Mouse (Mus musculus) hindbrain, embryonic 16.5 days (tissue): ENCODE measurements around the gene Dgat2. TPM values are rescaled to one million over a fixed set of nuclear protein-coding genes. Genes with fewer than 3 reads are reported as not detected.
A peak's percentile ranks its signal among the peaks of the same experiment; 100 is the strongest.

ENCODE experiments used
- ATAC-seq: fragments of 200-750 bp; cut with Nextera tagmentation; 2 replicates; pipeline ENCODE4 v1.8.0; 2017; ENCODE audit warnings: moderate TSS enrichment, moderate library complexity
- H3K27ac ChIP-seq: fragments of 300-500 bp; sonication (generic); 2 replicates; pipeline ENCODE4 v1.5.1; 2014; ENCODE audit warnings: low read depth, mild to moderate bottlenecking, control low read depth, low read length, moderate library complexity
- H3K27me3 ChIP-seq: fragments of 300-500 bp; sonication (generic); replicated peaks from 2 replicates; pipeline ENCODE4 v1.6.1; 2014; ENCODE audit warnings: low read length; ENCODE audit not compliant: control insufficient read depth, insufficient read depth
- H3K36me3 ChIP-seq: fragments of 300-500 bp; sonication (generic); 2 replicates; pipeline ENCODE4 v1.6.1; 2014; ENCODE audit warnings: mild to moderate bottlenecking, low read length, moderate library complexity, mixed read lengths; ENCODE audit not compliant: control insufficient read depth, insufficient read depth
- H3K4me1 ChIP-seq: fragments of 300-500 bp; sonication (generic); 2 replicates; pipeline ENCODE4 v1.6.1; 2014; ENCODE audit warnings: low read depth, low read length; ENCODE audit not compliant: control insufficient read depth, insufficient read depth
- H3K4me2 ChIP-seq: fragments of 300-500 bp; sonication (generic); 2 replicates; pipeline ENCODE4 v1.6.1; 2014; ENCODE audit warnings: mild to moderate bottlenecking, low read length, control low read depth, moderate library complexity
- H3K4me3 ChIP-seq: fragments of 300-500 bp; sonication (generic); 2 replicates; pipeline ENCODE4 v1.5.1; 2014; ENCODE audit warnings: mild to moderate bottlenecking, low read length, control low read depth, moderate library complexity
- H3K9ac ChIP-seq: fragments of 300-500 bp; sonication (generic); 2 replicates; pipeline ENCODE4 v1.6.1; 2014; ENCODE audit warnings: low read depth, mild to moderate bottlenecking, control low read depth, low read length, moderate library complexity
- H3K9me3 ChIP-seq: fragments of 300-500 bp; sonication (generic); 2 replicates; pipeline ENCODE4 v1.6.1; 2014; ENCODE audit warnings: mild to moderate bottlenecking, low read length, moderate library complexity; ENCODE audit not compliant: control insufficient read depth
- WGBS: fragments of 180-500 bp; shearing (Covaris S2); extraction: QIAGEN DNeasy Blood & Tissue Kit; methylation state at CpG from one replicate; pipeline ENCODE4 v1.1.7; 2014; 5-methylcytosine and 5-hydroxymethylcytosine counted together
- polyA plus RNA-seq: library from polyadenylated mRNA; unstranded; fragments of >200 nt; fragmentation: Nextera tagmentation; extraction: Ambion mirVana; gene quantifications from 2 replicates; pipeline ENCODE4 v1.2.1, GENCODE M21; 2015

Gene Dgat2
- polyA plus RNA-seq, 1 experiment from 2014 or later: 24.9 TPM

DNA sequence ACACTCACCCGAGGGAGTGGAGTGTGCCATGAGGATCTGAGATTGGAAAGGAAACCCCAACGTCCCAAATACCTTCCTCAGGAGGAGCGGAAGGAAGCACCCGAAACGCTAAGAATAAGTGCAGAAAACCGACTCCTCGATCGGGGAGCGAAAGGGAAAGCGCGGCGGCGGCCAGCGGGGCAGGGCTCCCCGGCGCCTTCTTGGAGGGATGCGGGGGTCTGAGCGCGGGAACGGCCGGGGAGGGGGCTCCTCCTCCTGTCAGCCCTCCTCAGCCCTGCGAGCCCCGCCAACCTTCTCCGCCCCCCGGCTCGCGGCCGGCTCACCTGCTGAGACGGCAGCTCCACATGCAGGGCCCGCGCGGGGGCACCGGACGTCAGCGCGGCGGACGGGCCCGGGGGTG, 42.0 kb downstream of the Dgat2 start:
- no peak; the same call in 1 of the 2 replicates for ATAC-seq
- Histone ChIP-seq H3K4me3 (peak overlapping the region; percentile 95), H3K4me2 (peak overlapping the region; percentile 67), H3K9ac (peak overlapping the region; percentile 88), H3K27ac (peak overlapping the region; percentile 88), H3K4me1 (peaks cover 17% of the 10 kb centered on the region), H3K36me3 (no peaks in the 10 kb centered on the region), H3K27me3 (no peaks in the 10 kb centered on the region), H3K9me3 (no peaks in the 10 kb centered on the region)
- WGBS: 1% methylated on average over 27 of the region's 39 CpGs

DNA sequence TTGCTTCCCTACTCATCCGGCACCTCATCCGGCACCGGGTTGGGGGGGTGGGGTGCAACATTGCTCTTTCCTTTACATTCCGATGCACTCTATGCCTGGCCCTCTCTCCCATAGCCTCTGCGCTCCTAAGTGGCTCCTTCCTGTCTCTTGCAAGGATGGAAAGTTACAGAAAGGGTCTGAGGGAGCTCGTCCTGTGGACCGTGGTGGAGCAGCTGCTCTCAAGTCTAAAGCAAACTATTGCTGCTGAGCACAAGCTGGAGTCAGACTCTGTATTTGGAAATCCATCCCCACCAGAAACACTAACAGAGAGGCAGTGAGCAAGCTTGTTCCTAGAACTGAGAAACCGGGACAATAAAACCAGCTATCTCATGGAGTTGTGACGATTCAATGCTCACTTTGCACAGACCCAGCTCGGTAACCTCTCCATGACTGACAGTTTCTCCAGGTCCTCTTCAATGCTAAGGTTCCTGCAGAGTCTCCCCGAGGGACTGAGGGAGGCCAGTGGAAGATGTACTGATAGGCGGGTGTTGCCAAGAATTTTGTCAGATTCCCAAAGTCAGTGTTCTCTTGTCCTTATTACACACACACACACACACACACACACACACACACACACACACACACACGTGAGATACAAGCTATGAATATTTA, 42.6 kb downstream of the Dgat2 start:
- H3K9ac ChIP-seq: peak overlapping the region; percentile 88
- no peaks in the 10 kb centered on the region for H3K27me3 ChIP-seq
- no peaks in the 10 kb centered on the region for H3K36me3 ChIP-seq
- H3K4me3 ChIP-seq: peak overlapping the region; percentile 95
- peak overlapping the region; percentile 67 for H3K4me2 ChIP-seq
- under 1% methylated on average over 13 of the region's 13 CpGs for WGBS
- ATAC-seq: no peak
- no peaks in the 10 kb centered on the region for H3K9me3 ChIP-seq
- H3K4me1 ChIP-seq: peaks cover 17% of the 10 kb centered on the region
- no peak overlapping the region; the same call in 1 of the 2 replicates for H3K27ac ChIP-seq

DNA sequence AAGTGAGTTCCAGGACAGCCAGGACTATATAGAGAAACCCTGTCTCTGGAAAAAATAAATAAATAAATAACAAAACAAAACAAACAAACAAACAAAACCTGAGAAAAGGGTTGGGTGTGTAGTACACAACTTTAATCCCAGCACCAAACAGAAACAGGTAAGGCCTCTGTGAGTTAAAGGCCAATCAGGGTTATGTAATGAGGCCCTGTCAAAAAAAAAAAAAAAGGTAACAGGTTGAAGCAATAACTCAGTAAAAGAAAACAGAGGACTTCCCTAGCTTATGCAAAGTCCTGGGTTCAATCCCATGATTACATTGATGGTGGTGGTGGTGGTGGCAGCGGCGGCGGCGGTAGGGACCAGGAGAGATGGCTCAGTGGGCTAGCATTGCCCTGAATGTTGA, 45.0 kb downstream of the Dgat2 start:
- Histone ChIP-seq H3K27me3 (no peaks in the 10 kb centered on the region), H3K9ac (no peak overlapping the region), H3K4me3 (no peak overlapping the region), H3K27ac (no peak overlapping the region), H3K4me1 (peaks cover 17% of the 10 kb centered on the region), H3K36me3 (no peaks in the 10 kb centered on the region), H3K4me2 (no peak overlapping the region), H3K9me3 (no peaks in the 10 kb centered on the region)
- 99% methylated on average over 4 of the region's 4 CpGs for WGBS
- ATAC-seq: no peak

DNA sequence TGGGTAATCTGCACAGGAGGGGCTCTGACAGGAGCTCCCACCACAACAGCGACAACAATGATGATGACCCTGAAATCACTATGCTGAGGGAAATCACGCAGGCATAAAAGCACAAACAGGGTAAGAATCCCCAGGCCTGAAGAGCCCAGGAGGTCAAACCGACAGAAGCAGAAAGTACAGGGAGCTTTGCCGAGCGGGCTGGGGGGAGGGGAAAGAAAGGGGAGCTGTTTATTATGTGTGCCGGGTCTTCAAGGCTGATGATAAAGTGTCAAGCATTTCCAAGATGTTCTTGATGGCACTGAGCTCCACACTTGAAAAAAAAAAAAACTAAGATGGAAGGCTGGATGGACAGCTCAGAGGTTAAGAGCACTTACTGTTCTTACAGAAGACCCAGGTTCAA, 45.7 kb downstream of the Dgat2 start:
- Histone ChIP-seq H3K36me3 (no peaks in the 10 kb centered on the region), H3K4me3 (no peak overlapping the region), H3K9ac (no peak overlapping the region), H3K27ac (no peak overlapping the region), H3K9me3 (no peaks in the 10 kb centered on the region), H3K4me2 (no peak overlapping the region), H3K27me3 (no peaks in the 10 kb centered on the region), H3K4me1 (peaks cover 10% of the 10 kb centered on the region)
- ATAC-seq: no peak
- 51% methylated on average over 6 of the region's 6 CpGs for WGBS

DNA sequence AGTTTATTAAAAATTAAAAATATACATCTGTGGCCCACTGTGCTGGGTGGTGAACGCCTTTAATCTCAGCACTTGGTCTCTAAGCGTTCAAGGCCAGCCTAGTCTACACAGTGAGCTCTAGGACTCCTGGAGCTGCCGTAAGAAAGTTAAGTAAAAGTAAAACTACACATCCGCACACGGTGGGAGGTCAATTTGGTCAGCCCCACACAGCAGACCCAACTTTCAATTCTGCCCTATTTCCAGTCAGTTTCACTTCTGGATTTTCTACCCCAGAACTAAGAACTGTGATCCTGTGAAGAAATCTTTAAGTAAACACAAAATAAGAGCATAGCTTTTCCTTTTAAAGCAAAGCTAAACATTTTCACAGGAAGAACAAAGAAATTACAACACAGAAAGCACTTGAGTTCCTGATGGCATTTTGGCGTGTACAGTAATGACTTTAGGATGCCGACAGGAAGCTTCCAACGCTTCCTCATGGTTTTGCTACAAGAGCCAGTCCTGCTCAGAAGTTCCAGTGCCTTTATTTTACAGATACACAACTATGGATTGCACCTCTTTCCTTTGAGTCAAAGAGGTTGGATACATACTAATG, 48.6 kb downstream of the Dgat2 start:
- Histone ChIP-seq H3K9me3 (no peaks in the 10 kb centered on the region), H3K36me3 (no peaks in the 10 kb centered on the region), H3K9ac (no peak overlapping the region), H3K4me1 (no peaks in the 10 kb centered on the region; the same call in 1 of the 2 replicates), H3K4me2 (no peak overlapping the region), H3K4me3 (no peak overlapping the region), H3K27me3 (no peaks in the 10 kb centered on the region), H3K27ac (no peak overlapping the region)
- 91% methylated on average over 8 of the region's 8 CpGs for WGBS
- no peak for ATAC-seq

DNA sequence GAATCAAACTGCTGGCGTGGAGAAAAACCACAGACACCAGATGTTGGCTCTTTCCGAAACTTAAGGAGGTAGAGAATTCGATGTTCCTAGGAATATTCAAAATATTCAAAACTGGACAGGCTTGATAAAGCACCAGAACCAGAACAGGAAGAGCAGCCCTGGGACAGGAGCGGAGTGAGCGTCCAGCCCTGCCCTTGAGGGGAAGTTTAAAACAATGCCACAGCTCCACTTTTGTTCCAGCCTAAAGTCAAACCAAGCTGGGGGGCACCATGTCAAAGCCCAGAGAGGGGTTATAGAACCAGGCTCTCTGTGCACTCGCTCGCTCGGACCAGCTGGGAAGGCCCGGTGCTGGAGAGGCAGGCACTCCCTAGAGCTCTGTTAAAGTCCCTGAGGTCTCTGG, 49.9 kb downstream of the Dgat2 start:
- no peak overlapping the region for H3K4me2 ChIP-seq
- WGBS: 90% methylated on average over 9 of the region's 9 CpGs
- H3K4me1 ChIP-seq: no peaks in the 10 kb centered on the region
- no peak for ATAC-seq
- H3K4me3 ChIP-seq: no peak overlapping the region
- no peak overlapping the region for H3K9ac ChIP-seq
- no peaks in the 10 kb centered on the region for H3K9me3 ChIP-seq
- no peaks in the 10 kb centered on the region for H3K36me3 ChIP-seq
- no peak overlapping the region for H3K27ac ChIP-seq
- no peaks in the 10 kb centered on the region for H3K27me3 ChIP-seq

DNA sequence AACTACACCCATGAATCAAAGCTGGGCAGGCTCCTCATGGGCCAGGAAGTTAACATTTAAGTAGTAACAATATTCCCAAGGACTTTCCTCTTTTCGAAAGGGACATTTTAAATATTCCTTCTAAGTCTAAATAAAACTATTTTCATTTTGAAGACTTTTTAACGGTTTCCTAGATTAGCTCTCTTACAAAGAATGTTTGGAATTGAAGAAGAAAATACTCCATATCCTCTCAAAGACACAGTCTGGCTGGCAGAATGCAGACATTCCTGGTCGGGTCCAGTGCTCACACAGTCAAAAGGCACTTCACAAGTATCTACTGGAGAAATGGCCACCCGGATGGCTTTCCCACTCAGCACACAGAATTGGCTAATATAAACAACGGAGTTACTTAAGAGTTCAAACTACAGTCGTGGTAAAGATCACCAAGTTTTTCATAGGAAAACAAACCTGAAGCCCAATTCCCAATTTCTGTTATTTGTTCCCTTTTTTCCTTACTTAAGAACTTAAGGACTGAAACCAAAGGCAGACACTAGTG, 50.6 kb downstream of the Dgat2 start:
- H3K36me3 ChIP-seq: no peaks in the 10 kb centered on the region
- H3K27me3 ChIP-seq: no peaks in the 10 kb centered on the region
- no peaks in the 10 kb centered on the region for H3K9me3 ChIP-seq
- no peak for ATAC-seq
- H3K4me2 ChIP-seq: no peak overlapping the region
- no peaks in the 10 kb centered on the region for H3K4me1 ChIP-seq
- WGBS: 76% methylated on average over 6 of the region's 6 CpGs
- H3K9ac ChIP-seq: no peak overlapping the region
- no peak overlapping the region for H3K27ac ChIP-seq
- H3K4me3 ChIP-seq: no peak overlapping the region

DNA sequence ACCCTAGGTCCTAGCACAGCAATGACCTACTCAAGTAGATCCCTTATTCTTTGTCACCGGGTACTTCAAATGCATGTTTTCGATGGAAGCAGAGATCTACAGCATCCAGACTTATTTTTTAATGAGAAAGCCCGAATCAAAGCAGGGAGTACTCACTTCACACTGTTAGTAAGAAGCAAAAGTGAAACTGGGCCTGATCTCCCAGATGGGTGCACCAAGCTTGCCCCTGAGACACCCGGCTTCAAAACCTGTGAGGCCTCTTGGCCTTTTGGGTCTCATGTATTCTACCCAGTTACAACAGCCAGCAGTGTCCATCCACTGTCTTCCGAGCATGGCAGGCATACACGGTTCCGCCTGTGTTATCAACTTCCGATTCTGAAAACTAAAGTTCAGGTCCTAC, 53.6 kb downstream of the Dgat2 start:
- H3K27me3 ChIP-seq: no peaks in the 10 kb centered on the region
- no peak overlapping the region for H3K9ac ChIP-seq
- H3K4me2 ChIP-seq: no peak overlapping the region
- H3K9me3 ChIP-seq: no peaks in the 10 kb centered on the region
- H3K27ac ChIP-seq: no peak overlapping the region
- 0 out of 2 replicates have a peak, but pooled peaks cover 2% of the 10 kb centered on the region for H3K4me1 ChIP-seq
- no peaks in the 10 kb centered on the region for H3K36me3 ChIP-seq
- ATAC-seq: no peak
- 95% methylated on average over 8 of the region's 8 CpGs for WGBS
- H3K4me3 ChIP-seq: no peak overlapping the region

DNA sequence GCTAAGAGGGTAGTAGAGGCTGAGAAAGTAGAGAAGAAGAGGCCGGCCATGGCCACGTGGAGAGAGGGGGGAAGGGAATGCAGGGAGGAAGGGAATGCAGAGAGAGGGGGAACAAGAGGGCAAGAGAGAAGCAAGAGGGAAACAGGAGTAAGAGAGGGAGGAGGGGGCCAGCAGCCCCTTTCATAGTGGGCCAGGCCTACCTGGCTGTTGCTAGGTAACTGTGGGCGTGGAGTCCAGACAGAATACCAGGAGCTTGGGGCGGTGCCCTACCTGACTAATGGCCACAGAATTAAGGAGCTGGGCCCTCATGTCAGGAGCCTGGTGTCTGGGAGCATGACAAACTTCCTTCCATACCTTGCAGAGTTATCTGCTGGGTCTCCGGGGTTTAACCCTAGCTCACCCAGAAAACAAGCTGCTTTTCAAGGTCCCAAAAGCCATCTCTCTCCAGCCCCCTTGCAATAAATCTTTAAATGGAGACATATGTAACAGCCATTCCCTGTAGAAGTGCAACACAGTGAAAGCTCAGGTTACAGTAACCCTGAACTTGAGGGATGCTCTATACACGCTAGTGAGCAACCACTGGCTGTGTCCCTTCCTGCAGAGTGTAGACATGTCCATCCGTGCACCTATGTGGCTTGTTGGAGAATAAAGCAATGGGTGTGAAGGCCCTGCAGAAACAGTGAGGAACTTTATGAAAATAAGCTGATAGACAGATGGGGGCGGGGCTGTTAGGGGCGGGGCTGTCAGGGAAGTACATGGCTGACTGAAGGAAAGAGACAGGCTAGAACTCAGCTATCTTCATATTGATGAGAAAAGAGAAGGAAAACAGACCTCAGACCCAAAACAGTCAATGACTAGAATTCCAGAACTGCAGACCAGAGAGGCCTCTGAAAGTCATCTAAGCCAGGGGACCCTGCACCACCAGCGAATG, 54.2 kb downstream of the Dgat2 start:
- no peaks in the 10 kb centered on the region for H3K27me3 ChIP-seq
- H3K4me2 ChIP-seq: no peak overlapping the region
- H3K9ac ChIP-seq: no peak overlapping the region
- no peak overlapping the region for H3K27ac ChIP-seq
- WGBS: 61% methylated on average over 10 of the region's 10 CpGs
- no peaks in the 10 kb centered on the region for H3K36me3 ChIP-seq
- no peak for ATAC-seq
- H3K9me3 ChIP-seq: no peaks in the 10 kb centered on the region
- H3K4me3 ChIP-seq: no peak overlapping the region
- H3K4me1 ChIP-seq: 0 out of 2 replicates have a peak, but pooled peaks cover 2% of the 10 kb centered on the region
